20 mouse cellular contexts compared by ENCODE assay signal in genomic region chr4:78666326-78666725, GRCm38 (mm10).
A peak's percentile ranks its signal among the peaks of the same experiment; 100 is the strongest.
DNase-seq lines count a peak whose midpoint lies in the region; ATAC-seq lines count a peak whose summit lies in the region.
"Had no signal": no experiment of that assay in that cellular context is flagged by ENCODE, and none has a peak within 500 bp of the region (broad histone marks: within the 10 kb centered on the region; RNA-seq: fewer than 3 reads in every experiment).

No protein-coding gene starts in this region.

- H3K4me3 ChIP-seq in forebrain, embryonic 13.5 days, result no peak overlapping the region
- no peak overlapping the region for H3K4me3 ChIP-seq in forebrain, embryonic 11.5 days (ENCODE audit: low read depth, low read length)
- H3K4me3 ChIP-seq: embryonic facial prominence, embryonic 10.5 days; heart, embryonic 10.5 days; hindbrain, embryonic 13.5 days had no signal

- H3K27me3 ChIP-seq in forebrain, embryonic 13.5 days, result no peaks in the 10 kb centered on the region
- H3K27me3 ChIP-seq in forebrain, embryonic 11.5 days (ENCODE audit: control insufficient read depth, insufficient read depth, low read length), result no peaks in the 10 kb centered on the region
- H3K27me3 ChIP-seq: hindbrain, embryonic 13.5 days had no signal

- H3K9me3 ChIP-seq in forebrain, embryonic 13.5 days (replicated peaks), result no peaks in the 10 kb centered on the region
- no peaks in the 10 kb centered on the region for H3K9me3 ChIP-seq in forebrain, embryonic 11.5 days (ENCODE audit: control insufficient read depth, low read length)
- H3K9me3 ChIP-seq: embryonic facial prominence, embryonic 10.5 days; G1E; heart, embryonic 10.5 days; hindbrain, embryonic 13.5 days had no signal

- H3K9ac ChIP-seq in forebrain, embryonic 13.5 days, result no peak overlapping the region
- H3K9ac ChIP-seq in forebrain, embryonic 11.5 days (ENCODE audit: low read length), result no peak overlapping the region
- H3K9ac ChIP-seq: hindbrain, embryonic 13.5 days had no signal

- peak; percentile 48; the same call in 1 of the 2 replicates for ATAC-seq in forebrain, embryonic 13.5 days
- ATAC-seq in forebrain, embryonic 11.5 days (replicated peaks; ENCODE audit: low FRiP score), result no peak
- ATAC-seq: CD4-positive, CD25-positive, alpha-beta regulatory T cell, adult 4 months; hindbrain, postnatal 0 days had no signal

- DNase-seq in forebrain, embryonic 11.5 days (ENCODE audit: low spot score), result no peak
- DNase-seq in layer of hippocampus, adult 9-10 months (ENCODE audit: low spot score), result peak; percentile 10
- DNase-seq in layer of hippocampus, postnatal 36 days, result no peak
- DNase-seq in brain, embryonic 18.5 days (ENCODE audit: low read depth, low spot score), result peak; percentile 57
- DNase-seq in lung, postnatal 4 days, result no peak
- no peak for DNase-seq in heart, postnatal 25 days (ENCODE audit: low spot score)
- DNase-seq: adrenal gland, postnatal 10 days; B cell, adult 2 months; cerebellum, adult 2 months; cerebellum, postnatal 10 days; heart, adult 18-20 months; heart, postnatal 10 days; kidney, adult 11 months had no signal

- intact Hi-C loops in heart, postnatal 25 days (cut with DNase I), result no loop called here

- no peak overlapping the region for H3K4me2 ChIP-seq in forebrain, embryonic 13.5 days
- no peak overlapping the region for H3K4me2 ChIP-seq in forebrain, embryonic 11.5 days (ENCODE audit: low read depth, low read length, severe bottlenecking)
- H3K4me2 ChIP-seq: hindbrain, embryonic 13.5 days had no signal

- H3K36me3 ChIP-seq in forebrain, embryonic 13.5 days (ENCODE audit: poor library complexity, severe bottlenecking), result no peaks in the 10 kb centered on the region
- H3K36me3 ChIP-seq in forebrain, embryonic 11.5 days (ENCODE audit: control insufficient read depth, insufficient read depth, low read length), result no peaks in the 10 kb centered on the region
- H3K36me3 ChIP-seq: embryonic facial prominence, embryonic 10.5 days; G1E; heart, embryonic 10.5 days; hindbrain, embryonic 13.5 days had no signal

- H3K27ac ChIP-seq in forebrain, embryonic 13.5 days, result no peak overlapping the region
- H3K27ac ChIP-seq in forebrain, embryonic 11.5 days (ENCODE audit: low read depth, low read length), result no peak overlapping the region
- H3K27ac ChIP-seq: embryonic facial prominence, embryonic 10.5 days; heart, embryonic 10.5 days; hindbrain, embryonic 13.5 days; hindbrain, postnatal 0 days had no signal

- H3K4me1 ChIP-seq in forebrain, embryonic 13.5 days, result no peaks in the 10 kb centered on the region
- no peaks in the 10 kb centered on the region for H3K4me1 ChIP-seq in forebrain, embryonic 11.5 days (replicated peaks; ENCODE audit: control insufficient read depth, insufficient read depth, low read length)
- H3K4me1 ChIP-seq: embryonic facial prominence, embryonic 10.5 days; hindbrain, embryonic 13.5 days had no signal

- WGBS in forebrain, embryonic 13.5 days, result 83% methylated on average over 1 of the region's 1 CpGs
- 85% methylated on average over 1 of the region's 1 CpGs for WGBS in forebrain, embryonic 11.5 days

Comparison
In these comparisons a context has a peak if more than half of its experiments do, and no peak if none do; other contexts are left out.
1. DNase-seq: peak in layer of hippocampus, adult 9-10 months (single experiment) and brain, embryonic 18.5 days (single experiment); none in forebrain, embryonic 11.5 days (single experiment), layer of hippocampus, postnatal 36 days (0 of 2), lung, postnatal 4 days (0 of 2) and heart, postnatal 25 days (single experiment).